Mouse (Mus musculus) spleen, postnatal 4 days (tissue): ENCODE results near the gene Atg10.
"Not testable (repeated sequence)": the region's sequence is repeated elsewhere in the genome, so short reads cannot be mapped to it uniquely, and the experiment has no call there.

Experiments used
- DNase-seq, 2 experiments: peaks; one replicate each; pipeline ENCODE4 v3.0.0; 2022; ENCODE audit warnings: low spot score in 2 of 2

The Atg10 gene

GRCm38 (mm10) chr13:91223587-91224437, at the start of gene Atg10:
Atg10 (minus strand) TSS chr13:91223968.
- DNase-seq, result peak; percentile 92 to 97

DNA sequence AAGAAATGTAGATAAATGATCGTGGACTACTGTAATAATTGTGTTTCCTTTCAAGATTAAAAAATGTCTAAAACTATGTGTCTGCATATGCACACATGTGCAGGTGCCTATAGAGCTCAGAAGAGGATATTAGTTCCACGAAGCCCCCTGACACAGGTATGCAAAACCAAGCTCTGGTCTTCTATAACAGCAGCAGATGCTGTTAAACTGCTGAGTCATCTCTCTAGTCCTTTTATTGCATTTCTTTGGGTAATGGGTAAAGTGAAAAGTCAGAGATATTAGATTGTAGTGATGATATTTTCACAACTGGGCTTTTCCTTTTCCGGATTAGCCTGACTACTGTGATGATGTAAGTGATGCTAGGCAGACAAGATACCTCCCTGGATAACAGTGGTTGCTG, 28.6 kb upstream of the Atg10 start:
- DNase-seq, result no peak

DNA sequence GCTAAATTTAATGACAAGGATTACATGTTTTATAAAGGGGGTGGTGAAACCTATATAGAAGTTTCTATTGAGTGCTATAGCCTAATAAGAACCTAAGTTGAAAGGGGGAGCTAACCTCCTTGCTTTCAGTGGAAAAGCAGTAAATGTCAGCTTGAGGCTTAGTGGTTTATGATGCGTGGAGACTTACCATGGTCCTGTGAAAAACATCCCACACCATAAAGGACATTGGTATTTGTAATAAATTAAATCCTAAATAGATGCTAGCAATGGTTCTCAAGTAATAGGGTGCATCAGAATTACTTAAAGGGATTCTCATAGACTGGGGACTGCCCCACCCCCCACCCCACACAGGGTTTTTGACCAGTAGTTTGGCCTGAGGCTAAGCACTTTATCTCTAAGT, 27.9 kb upstream of the Atg10 start:
- no peak for DNase-seq

GRCm38 (mm10) chr13:91250050-91250449, 26.3 kb upstream of the Atg10 start:
- not testable (repeated sequence) for DNase-seq

- no peak for DNase-seq
These were observed 22.7 kb upstream of the Atg10 start for GRCm38 (mm10) chr13:91246472-91246871.

- DNase-seq, result no peak
These were observed 14.2 kb upstream of the Atg10 start for GRCm38 (mm10) chr13:91237976-91238375.

DNA sequence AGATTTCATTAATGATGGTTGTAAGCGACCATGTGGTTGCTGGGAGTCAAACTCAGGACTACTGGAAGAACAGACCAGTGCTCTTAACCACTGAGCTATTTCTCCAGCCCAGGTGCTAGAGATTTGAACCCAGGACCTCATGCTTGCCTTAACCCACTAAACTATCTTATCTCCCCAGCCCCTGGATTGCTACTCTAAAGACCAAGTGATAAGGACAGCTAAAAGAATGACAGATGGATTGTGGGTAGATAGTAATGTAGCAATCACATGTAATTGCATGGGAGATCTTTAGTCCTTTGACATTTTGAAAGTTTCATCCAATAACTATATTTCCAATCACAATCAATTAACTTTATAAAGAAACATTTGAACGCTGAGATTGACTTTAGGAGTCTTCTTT, 13.1 kb upstream of the Atg10 start:
- no peak for DNase-seq

DNA sequence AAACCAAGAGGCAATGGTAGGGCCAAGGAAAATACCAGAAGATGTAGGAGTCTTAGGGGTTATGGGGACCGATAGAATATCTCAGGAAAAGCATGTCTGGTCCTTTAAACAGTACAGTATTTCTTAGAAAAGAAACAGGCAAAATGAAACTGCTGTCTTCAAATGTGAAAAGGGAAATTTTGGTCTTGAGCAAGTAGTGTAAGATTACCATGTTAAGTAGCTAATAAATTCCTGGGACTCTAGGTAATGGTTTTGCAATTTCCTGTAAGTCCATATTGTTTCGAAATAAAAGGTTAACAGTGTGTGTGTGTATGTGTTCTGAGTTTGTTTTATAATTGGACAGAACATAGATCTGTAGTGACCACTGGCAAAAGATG, 658 bp upstream of the Atg10 start:
- DNase-seq, result no peak

DNA sequence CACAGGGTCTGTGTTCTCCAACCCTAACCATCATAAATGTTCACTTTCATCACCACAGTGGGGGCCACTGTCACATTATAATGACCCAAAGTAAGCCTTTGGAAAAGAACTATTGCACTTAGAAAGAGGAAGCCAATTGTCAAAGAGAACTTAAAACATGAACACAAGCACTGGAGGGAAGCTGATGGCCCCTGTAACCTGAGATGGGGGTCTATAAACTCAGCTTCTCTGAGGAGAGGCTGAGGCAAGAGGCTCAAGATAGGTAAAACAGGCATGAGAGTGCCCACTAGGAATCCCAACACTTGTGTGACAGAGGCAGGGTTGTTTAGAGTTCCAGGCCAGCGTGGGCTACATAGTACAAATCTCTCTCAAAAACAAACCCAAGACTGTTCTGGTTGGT, 705 bp downstream of the Atg10 start:
- no peak for DNase-seq

- no peak for DNase-seq
These were observed 2.1 kb downstream of the Atg10 start for GRCm38 (mm10) chr13:91221696-91222095.

- no peak for DNase-seq
These were observed 6.1 kb downstream of the Atg10 start for GRCm38 (mm10) chr13:91217691-91218090.

GRCm38 (mm10) chr13:91216656-91217205, 7.0 kb downstream of the Atg10 start:
- DNase-seq, result no peak

- DNase-seq, result no peak
These were observed 10.8 kb downstream of the Atg10 start for GRCm38 (mm10) chr13:91212958-91213357.

DNA sequence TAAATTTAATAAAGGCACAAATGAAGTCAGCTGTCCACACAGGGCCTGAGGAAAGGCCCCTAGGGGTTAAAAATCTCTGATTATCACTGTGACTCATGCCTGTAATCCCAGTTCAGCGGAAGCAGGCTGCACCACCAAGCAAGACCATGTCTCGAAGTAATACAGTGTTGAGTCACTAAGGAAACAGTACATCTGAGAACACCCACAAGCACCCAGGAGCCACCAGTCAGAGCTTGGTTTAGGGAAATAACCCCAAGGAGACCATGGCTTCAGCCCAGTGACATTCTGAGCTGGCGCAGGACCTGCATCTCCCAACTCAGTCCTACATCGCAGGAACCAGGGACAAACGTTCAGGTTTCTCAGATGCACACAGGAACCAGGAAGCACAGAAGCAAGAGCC, 17.5 kb downstream of the Atg10 start:
- DNase-seq, result no peak

GRCm38 (mm10) chr13:91202564-91202963, 21.2 kb downstream of the Atg10 start:
- DNase-seq, result no peak

DNA sequence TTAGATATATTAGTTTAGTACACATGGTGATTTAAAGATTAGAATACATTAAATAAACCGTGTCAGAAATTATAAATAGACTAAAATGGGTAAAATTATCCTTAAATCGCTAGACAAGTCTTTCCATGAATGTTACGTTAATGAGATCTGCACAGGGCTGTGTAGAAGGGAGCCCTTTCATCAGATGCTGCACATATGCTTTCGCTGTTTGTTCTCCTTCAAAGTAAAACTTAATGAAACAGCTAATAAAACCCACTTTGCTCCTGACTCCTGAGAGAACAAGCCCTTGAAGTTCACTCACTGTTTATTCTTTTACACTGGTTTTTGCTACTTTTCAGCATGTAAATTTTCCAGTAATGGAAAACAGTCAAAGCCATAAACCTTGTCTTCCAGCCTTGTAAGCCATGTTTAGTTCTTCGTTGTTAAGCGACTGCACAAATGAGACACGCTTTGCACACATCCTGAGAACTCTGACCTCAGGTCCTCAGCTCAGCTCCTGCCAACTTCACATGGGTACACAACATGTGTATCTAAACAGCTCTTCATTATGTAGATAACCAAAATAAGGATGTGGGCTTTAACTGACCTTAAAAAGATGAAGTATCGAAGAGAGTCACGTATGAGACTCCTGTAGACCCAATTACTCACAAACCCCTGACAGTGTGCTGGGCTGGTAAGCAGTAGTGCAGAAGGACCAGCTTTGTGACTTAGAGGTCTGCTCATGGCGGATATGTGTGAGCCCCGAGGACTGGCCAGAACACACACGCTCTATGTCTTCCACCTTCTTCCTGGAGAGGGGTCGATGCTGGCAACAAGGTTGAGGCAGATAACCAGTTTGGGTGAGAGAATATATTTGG, 36.2 kb downstream of the Atg10 start:
- no peak for DNase-seq

GRCm38 (mm10) chr13:91185248-91185867, 38.4 kb downstream of the Atg10 start:
- DNase-seq, result no peak

GRCm38 (mm10) chr13:91184226-91184625, 39.5 kb downstream of the Atg10 start:
- no peak for DNase-seq

- no peak for DNase-seq
These were observed 43.4 kb downstream of the Atg10 start for GRCm38 (mm10) chr13:91180364-91180763.

DNA sequence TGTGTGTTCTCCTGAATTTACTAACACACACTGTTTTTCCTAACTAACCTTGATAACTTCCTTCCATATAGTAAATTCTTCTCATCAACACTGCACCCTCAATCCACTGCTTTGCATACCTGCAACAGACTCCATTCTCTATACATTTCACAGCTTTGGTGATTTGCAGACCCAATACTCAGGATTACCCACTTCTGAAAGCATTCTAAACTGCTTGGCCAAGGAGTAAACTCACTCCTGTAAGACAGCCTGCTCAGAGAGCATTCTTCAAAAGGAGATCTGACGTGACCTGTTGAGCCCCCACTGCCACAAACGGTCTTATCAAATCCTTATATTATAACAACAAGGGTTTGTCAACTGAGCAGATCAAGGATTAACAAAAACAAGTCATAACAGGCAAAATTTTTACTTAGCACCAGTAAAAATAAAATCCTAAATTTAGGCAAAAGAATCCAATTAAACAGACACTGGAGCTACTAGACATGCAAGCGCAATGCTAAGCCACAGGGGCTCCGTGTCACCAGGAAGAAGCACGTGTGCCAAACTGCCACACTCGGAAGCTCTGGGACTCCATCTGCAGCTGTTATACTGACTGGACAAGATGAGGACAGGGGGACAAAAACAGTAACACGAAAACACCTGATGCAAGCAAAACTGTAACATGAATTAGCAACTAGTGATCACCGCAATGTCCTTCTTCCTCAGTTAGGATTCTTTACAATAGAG, 44.4 kb downstream of the Atg10 start:
- DNase-seq, result no peak

DNA sequence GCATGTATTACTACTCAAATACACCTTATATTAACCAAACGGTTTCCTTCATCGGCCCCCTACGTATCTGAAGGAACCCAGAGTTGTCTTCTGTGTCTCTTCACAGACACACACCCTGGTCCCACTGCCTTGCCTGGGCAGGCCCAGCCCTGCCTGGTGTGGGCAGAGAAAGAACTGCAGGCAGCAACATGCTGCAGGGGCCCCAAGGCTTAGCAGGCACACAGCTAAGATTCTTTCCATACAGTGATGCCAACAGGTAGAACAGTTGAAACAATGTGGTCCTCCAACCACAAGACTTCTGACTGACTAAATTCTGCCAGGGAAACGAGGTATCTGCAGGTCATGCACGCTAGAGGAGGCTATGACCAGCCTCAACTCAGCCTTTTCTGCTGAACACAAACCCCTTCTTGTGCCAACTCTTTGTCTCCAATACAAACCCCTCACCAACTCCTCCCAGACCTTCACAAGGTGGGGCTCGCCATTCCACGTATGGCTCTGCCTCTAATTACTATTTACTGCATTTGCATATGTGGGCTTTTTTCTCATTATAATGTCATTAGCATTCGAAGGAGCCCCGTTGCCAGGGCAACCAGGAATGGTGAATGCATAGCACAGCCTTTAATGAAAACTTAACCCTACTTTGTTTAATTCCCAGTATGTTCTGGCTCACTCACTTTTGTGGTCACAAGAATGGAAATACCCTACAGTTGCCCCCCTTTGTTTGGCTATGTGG, 45.2 kb downstream of the Atg10 start:
- no peak for DNase-seq
